Mouse (Mus musculus) embryonic facial prominence, embryonic 14.5 days (tissue): ENCODE measurements around the gene Kndc1. TPM values are rescaled to one million over a fixed set of nuclear protein-coding genes. Genes with fewer than 3 reads are reported as not detected.

ENCODE experiments used
- ATAC-seq: fragments of 200-750 bp; cut with Nextera tagmentation; 2 replicates; pipeline ENCODE4 v1.8.0; 2017; ENCODE audit warnings: low read depth, moderate number of reproducible peaks, moderate TSS enrichment
- DNase-seq: peaks from one replicate; pipeline ENCODE4 v3.0.0-alpha.2; 2015; ENCODE audit warnings: low spot score
- H3K27ac ChIP-seq: fragments of 300-500 bp; sonication (generic); replicated peaks from 2 replicates; pipeline ENCODE4 v1.5.1; 2014; ENCODE audit warnings: low read depth, mild to moderate bottlenecking, low read length, moderate library complexity
- H3K27me3 ChIP-seq: fragments of 300-500 bp; sonication (generic); replicated peaks from 2 replicates; pipeline ENCODE4 v1.6.1; 2014; ENCODE audit warnings: low read length; ENCODE audit not compliant: control insufficient read depth, insufficient read depth
- H3K36me3 ChIP-seq: fragments of 300-500 bp; sonication (generic); 2 replicates; pipeline ENCODE4 v1.6.1; 2014; ENCODE audit warnings: low read length, mixed read lengths; ENCODE audit not compliant: control insufficient read depth, insufficient read depth
- H3K4me1 ChIP-seq: fragments of 300-500 bp; sonication (generic); 2 replicates; pipeline ENCODE4 v1.6.1; 2014; ENCODE audit warnings: antibody characterized with exemption, low read length; ENCODE audit not compliant: control insufficient read depth, insufficient read depth
- H3K4me2 ChIP-seq: fragments of 300-500 bp; sonication (generic); 2 replicates; pipeline ENCODE4 v1.6.1; 2014; ENCODE audit warnings: low read depth, mild to moderate bottlenecking, low read length, moderate library complexity, mixed read lengths
- H3K4me3 ChIP-seq: fragments of 300-500 bp; sonication (generic); 2 replicates; pipeline ENCODE4 v1.5.1; 2014; ENCODE audit warnings: low read depth, mild to moderate bottlenecking, low read length
- H3K9ac ChIP-seq: fragments of 300-500 bp; sonication (generic); 2 replicates; pipeline ENCODE4 v1.6.1; 2014; ENCODE audit warnings: low read depth, mild to moderate bottlenecking, low read length, moderate library complexity, mixed read lengths
- H3K9me3 ChIP-seq: fragments of 300-500 bp; sonication (generic); 2 replicates; pipeline ENCODE4 v1.6.1; 2016; ENCODE audit warnings: low read length; ENCODE audit not compliant: control insufficient read depth
- WGBS: fragments of 180-500 bp; shearing (Covaris S2); extraction: QIAGEN DNeasy Blood & Tissue Kit; methylation state at CpG from one replicate; pipeline ENCODE4 v1.1.7; 2014; 5-methylcytosine and 5-hydroxymethylcytosine counted together
- polyA plus RNA-seq: library from polyadenylated mRNA; unstranded; fragments of >200 nt; fragmentation: Nextera tagmentation; extraction: Ambion mirVana; gene quantifications from 2 replicates; pipeline ENCODE4 v1.2.1, GENCODE M21; 2014

Kndc1 gene
- polyA plus RNA-seq, 1 experiment from 2014 or later, result 1.5 TPM

- Histone ChIP-seq H3K4me2 (peak overlapping the region; percentile 95), H3K4me1 (no peaks in the 10 kb centered on the region), H3K4me3 (peak overlapping the region; percentile 55), H3K27ac (peak overlapping the region; percentile 56), H3K36me3 (no peaks in the 10 kb centered on the region), H3K9me3 (no peaks in the 10 kb centered on the region), H3K9ac (peak overlapping the region; percentile 68), H3K27me3 (peaks cover 19% of the 10 kb centered on the region)
- DNase-seq (peak; percentile 67), ATAC-seq (no peak)
- 4% methylated on average over 13 of the region's 16 CpGs for WGBS
Observed at GRCm38 (mm10) chr7:139951079-139951478, 56.6 kb downstream of the Kndc1 start.

GRCm38 (mm10) chr7:139951991-139952633 lies 57.6 kb downstream of the Kndc1 start:
- WGBS, result 62% methylated on average over 6 of the region's 6 CpGs
- H3K27ac ChIP-seq, result no peak overlapping the region
- no peak overlapping the region for H3K4me2 ChIP-seq
- H3K9me3 ChIP-seq, result no peaks in the 10 kb centered on the region
- no peaks in the 10 kb centered on the region for H3K4me1 ChIP-seq
- ATAC-seq (no peak), DNase-seq (no peak)
- no peak overlapping the region for H3K4me3 ChIP-seq
- H3K36me3 ChIP-seq, result no peaks in the 10 kb centered on the region
- H3K9ac ChIP-seq, result no peak overlapping the region
- H3K27me3 ChIP-seq, result peaks cover 10% of the 10 kb centered on the region; the same call in 1 of the 2 replicates

- Histone ChIP-seq H3K4me1 (no peaks in the 10 kb centered on the region), H3K4me3 (no peak overlapping the region), H3K27ac (no peak overlapping the region), H3K9me3 (no peaks in the 10 kb centered on the region), H3K4me2 (no peak overlapping the region), H3K9ac (no peak overlapping the region), H3K27me3 (no peaks in the 10 kb centered on the region), H3K36me3 (no peaks in the 10 kb centered on the region)
- DNase-seq (no peak), ATAC-seq (no peak)
- WGBS, result 85% methylated on average over 4 of the region's 4 CpGs
Observed at GRCm38 (mm10) chr7:139955505-139955904, 61.0 kb downstream of the Kndc1 start.

- 80% methylated on average over 3 of the region's 3 CpGs for WGBS
Observed at GRCm38 (mm10) chr7:139956658-139957057, 62.2 kb downstream of the Kndc1 start.

GRCm38 (mm10) chr7:139957437-139957836 lies 62.9 kb downstream of the Kndc1 start:
- WGBS, result 56% methylated on average over 11 of the region's 11 CpGs
- H3K36me3 ChIP-seq, result no peaks in the 10 kb centered on the region
- H3K9me3 ChIP-seq, result no peaks in the 10 kb centered on the region
- H3K27me3 ChIP-seq, result no peaks in the 10 kb centered on the region
- ATAC-seq (no peak), DNase-seq (no peak)
- no peak overlapping the region for H3K4me3 ChIP-seq
- no peak overlapping the region for H3K27ac ChIP-seq
- no peak overlapping the region for H3K9ac ChIP-seq
- no peak overlapping the region for H3K4me2 ChIP-seq
- no peaks in the 10 kb centered on the region for H3K4me1 ChIP-seq

More at GRCm38 (mm10) chr7:139956658-139957057, 62.2 kb downstream of the Kndc1 start:
- Histone ChIP-seq H3K4me1 (no peaks in the 10 kb centered on the region), H3K27ac (no peak overlapping the region), H3K36me3 (no peaks in the 10 kb centered on the region), H3K27me3 (no peaks in the 10 kb centered on the region), H3K9me3 (no peaks in the 10 kb centered on the region), H3K4me2 (no peak overlapping the region), H3K4me3 (no peak overlapping the region), H3K9ac (no peak overlapping the region)
- ATAC-seq (no peak), DNase-seq (no peak)

- H3K36me3 ChIP-seq, result no peaks in the 10 kb centered on the region
Observed at GRCm38 (mm10) chr7:139957958-139958357, 63.5 kb downstream of the Kndc1 start.

GRCm38 (mm10) chr7:139961141-139961540 lies 66.6 kb downstream of the Kndc1 start:
- ATAC-seq (no peak), DNase-seq (no peak)
- Histone ChIP-seq H3K4me3 (no peak overlapping the region), H3K4me1 (no peaks in the 10 kb centered on the region), H3K9ac (no peak overlapping the region), H3K27ac (no peak overlapping the region), H3K27me3 (no peaks in the 10 kb centered on the region), H3K4me2 (no peak overlapping the region), H3K36me3 (no peaks in the 10 kb centered on the region), H3K9me3 (no peaks in the 10 kb centered on the region)
- 87% methylated on average over 10 of the region's 10 CpGs for WGBS

More at GRCm38 (mm10) chr7:139957958-139958357, 63.5 kb downstream of the Kndc1 start:
- 29% methylated on average over 11 of the region's 11 CpGs for WGBS
- Histone ChIP-seq H3K9ac (0 out of 2 replicates have a peak overlapping the region, but pooled peaks have one; percentile 6), H3K4me3 (no peak overlapping the region), H3K4me1 (no peaks in the 10 kb centered on the region), H3K27me3 (no peaks in the 10 kb centered on the region), H3K27ac (no peak overlapping the region), H3K4me2 (no peak overlapping the region), H3K9me3 (no peaks in the 10 kb centered on the region)
- DNase-seq (no peak), ATAC-seq (no peak)

- H3K4me3 ChIP-seq, result no peak overlapping the region
- H3K4me2 ChIP-seq, result no peak overlapping the region
- DNase-seq (no peak), ATAC-seq (no peak)
- H3K4me1 ChIP-seq, result no peaks in the 10 kb centered on the region
- no peak overlapping the region for H3K27ac ChIP-seq
- H3K36me3 ChIP-seq, result no peaks in the 10 kb centered on the region
- WGBS, result 49% methylated on average over 3 of the region's 4 CpGs
- H3K27me3 ChIP-seq, result no peaks in the 10 kb centered on the region
- no peak overlapping the region for H3K9ac ChIP-seq
- no peaks in the 10 kb centered on the region for H3K9me3 ChIP-seq
Observed at GRCm38 (mm10) chr7:139963814-139964213, 69.3 kb downstream of the Kndc1 start.

- no peak overlapping the region for H3K27ac ChIP-seq
- 15% methylated on average over 4 of the region's 4 CpGs for WGBS
- no peak overlapping the region for H3K4me2 ChIP-seq
- H3K9ac ChIP-seq, result no peak overlapping the region
- no peak for DNase-seq
- no peaks in the 10 kb centered on the region for H3K27me3 ChIP-seq
- no peak overlapping the region for H3K4me3 ChIP-seq
- no peaks in the 10 kb centered on the region for H3K9me3 ChIP-seq
- no peaks in the 10 kb centered on the region for H3K36me3 ChIP-seq
- ATAC-seq, result no peak
- H3K4me1 ChIP-seq, result no peaks in the 10 kb centered on the region
Observed at GRCm38 (mm10) chr7:139967175-139967574, 72.7 kb downstream of the Kndc1 start.
